Mouse (Mus musculus) gastrocnemius, postnatal 4 days (tissue): ENCODE measurements around the gene Cyp4f39. TPM values are rescaled to one million over a fixed set of nuclear protein-coding genes. Genes with fewer than 3 reads are reported as not detected.
"Not testable (repeated sequence)": the region's sequence is repeated elsewhere in the genome, so short reads cannot be mapped to it uniquely, and the experiment has no call there.

Source experiments
- DNase-seq, 2 experiments: peaks; one replicate each; pipeline ENCODE4 v3.0.0; 2021 to 2022; ENCODE audit warnings: low spot score in 2 of 2, mixed read lengths in 2 of 2
- total RNA-seq, 2 experiments: library from RNA; stranded (reverse); gene quantifications; 2 replicates each; pipeline ENCODE4 v1.2.3; 2021

Gene Cyp4f39
- total RNA-seq, 2 experiments from 2014 or later = not detected

DNA sequence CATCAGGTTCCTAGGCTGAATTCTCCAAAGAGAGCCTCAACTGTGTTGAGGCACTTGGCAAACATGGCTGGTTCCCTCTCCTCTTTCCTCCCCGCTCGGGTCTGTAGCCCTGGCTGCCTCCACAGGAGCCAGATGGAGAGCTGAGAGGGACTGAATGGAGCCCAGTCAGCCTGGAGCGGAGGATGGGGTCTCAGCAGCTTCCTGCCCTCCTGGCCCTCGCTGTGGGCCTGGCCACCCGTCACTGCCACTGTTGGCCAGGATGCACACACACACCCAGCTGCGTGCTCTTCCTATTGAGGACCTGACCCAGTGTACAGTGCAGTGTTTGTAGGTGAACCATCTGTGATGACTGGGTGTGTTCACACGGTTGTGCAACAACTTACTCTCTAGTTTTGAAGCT lies 19.7 kb downstream of the Cyp4f39 start:
- DNase-seq = no peak

DNA sequence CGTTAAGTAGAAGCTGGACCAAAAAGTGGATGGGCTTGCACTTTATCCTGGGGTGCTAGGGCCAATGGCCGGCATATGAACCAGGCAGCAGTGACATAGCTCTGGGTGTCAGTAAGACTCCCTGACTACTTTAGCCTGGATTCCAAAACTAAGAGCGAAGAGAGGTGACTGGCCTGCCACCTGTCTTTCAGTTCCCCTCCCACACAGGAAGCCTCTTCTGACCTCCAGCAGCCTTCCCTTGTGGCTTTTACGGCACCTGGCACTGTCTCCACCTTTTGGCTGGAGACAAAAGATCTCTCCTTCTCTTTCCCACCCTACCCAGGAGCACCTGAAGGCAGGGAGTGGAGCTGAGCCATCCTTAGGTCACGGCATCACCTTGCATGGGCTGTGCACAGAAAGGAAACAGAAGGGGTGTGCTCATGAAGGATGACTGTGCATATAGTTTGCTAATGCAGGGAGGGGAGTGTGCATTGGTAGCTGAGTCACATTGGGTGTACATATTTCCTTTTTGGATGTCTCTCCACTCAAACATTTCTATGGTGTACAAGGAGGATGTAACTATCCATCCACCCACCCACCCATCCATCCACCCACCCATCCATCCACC lies 22.5 kb downstream of the Cyp4f39 start:
- no peak for DNase-seq

DNA sequence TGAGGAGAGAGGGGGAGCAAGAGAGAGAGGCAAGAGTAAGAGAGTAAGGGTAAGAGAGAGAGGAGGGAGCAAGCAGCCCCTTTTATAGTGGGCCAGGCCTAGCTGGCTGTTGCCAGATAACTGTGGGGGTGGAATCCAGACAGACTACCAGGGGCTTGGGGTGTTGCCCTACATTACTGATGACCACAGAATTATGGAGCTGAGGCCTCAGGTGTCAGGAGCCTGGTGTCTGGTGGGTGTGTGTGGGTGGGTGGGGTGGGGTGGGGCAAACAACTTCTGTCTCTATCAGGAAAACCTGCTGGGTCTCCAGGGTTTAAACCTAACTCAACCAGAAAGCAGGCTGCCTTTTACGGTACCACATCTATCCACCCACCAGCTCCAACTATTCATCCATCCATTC lies 24.7 kb downstream of the Cyp4f39 start:
- DNase-seq = no peak

DNA sequence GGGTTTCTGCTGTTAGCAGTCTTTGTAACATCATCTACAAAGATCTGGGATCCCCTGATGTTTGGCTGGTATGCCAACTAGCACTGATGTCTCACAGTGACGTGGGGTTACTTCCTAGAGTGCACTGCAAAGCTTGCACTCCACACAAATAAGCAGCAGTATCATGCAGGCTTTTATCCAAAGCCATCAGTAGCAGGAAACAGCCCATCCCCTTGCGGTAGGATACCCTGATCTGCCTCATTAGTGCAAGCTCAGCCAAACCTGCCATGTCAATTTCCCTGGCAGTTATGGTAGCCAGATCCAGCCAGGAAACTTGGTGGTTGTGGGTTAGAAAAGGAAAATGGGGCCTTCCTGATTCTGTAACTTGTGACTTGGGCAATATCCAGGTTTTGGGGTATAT lies 26.2 kb downstream of the Cyp4f39 start:
- DNase-seq = no peak

DNA sequence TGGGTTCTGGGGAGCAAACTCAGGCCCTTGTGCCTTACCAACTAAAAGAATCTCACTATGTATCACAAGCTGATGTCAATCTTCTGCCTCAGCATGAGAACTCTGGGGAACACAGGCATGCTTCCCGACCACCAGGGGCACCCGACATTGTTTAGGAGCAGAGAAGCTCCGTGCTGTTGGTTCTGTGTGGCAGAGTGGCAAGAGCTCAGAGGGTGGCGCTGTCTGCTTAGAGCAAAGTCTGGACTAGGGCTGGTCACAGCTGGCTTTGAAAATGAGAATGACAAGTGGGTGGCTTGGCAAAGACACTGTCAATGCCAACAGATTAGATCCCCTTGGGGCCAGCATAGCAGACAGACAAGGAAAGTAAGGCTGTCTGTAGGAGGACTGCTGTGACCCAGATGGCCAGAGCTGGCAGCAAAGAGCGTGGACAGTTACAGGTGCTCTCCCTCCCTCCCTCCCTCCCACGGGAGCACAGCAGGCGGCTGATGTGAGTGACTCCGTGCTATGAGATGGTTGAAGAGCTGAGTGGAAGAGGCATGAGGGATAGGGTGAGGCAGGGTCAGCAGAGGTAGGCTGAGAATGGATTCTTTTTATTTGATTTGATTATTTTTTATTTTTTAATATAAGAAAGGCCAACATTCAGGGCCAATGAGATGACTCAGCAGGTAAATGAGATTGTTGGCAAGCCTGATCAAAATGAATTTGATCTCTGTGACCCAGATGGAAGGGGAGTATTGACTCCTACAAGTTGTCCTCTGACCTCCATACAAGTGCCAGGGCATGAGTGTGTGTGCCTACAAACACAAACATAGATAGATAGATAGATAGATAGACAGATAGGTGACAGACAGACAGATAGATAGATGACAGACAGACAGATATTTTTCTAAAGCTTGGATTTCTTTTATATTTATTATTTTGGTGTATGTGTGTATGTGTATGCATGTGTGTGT lies 27.3 kb downstream of the Cyp4f39 start:
- DNase-seq = no peak

DNA sequence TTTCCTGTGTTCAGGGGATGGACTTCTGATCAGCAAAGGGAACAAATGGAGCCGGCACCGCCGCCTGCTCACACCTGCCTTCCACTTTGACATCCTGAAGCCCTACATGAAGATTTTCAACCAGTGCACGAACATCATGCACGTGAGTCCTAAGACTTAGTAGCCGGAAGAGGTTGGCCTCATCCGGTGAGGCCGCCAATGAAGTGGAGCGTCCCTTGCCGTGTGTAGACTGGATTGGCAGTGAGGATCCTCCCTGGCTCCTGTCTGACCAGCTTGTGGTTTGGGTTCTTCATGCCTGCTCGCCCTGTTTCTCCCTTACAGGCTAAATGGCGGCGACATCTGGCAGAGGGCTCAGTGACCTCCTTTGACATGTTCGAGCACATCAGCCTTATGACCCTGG lies 29.2 kb downstream of the Cyp4f39 start:
- DNase-seq = no peak

DNA sequence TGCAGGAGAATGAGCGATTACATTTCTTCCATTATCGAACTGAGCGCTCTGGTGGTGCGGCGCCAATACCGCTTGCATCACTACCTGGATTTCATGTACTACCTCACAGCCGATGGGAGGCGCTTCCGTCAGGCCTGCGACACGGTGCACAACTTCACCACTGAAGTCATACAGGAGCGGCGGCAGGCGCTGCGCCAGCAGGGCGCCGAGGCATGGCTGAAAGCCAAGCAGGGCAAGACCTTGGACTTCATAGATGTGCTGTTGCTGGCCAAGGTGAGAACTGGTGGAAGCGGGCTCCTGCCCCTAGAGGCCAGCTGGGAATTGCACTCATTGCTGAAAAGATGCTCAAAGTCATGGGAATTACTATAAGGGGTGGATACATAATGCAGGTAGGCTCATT lies 30.7 kb downstream of the Cyp4f39 start:
- DNase-seq = peak in 1 of 2 experiments; percentile 47

DNA sequence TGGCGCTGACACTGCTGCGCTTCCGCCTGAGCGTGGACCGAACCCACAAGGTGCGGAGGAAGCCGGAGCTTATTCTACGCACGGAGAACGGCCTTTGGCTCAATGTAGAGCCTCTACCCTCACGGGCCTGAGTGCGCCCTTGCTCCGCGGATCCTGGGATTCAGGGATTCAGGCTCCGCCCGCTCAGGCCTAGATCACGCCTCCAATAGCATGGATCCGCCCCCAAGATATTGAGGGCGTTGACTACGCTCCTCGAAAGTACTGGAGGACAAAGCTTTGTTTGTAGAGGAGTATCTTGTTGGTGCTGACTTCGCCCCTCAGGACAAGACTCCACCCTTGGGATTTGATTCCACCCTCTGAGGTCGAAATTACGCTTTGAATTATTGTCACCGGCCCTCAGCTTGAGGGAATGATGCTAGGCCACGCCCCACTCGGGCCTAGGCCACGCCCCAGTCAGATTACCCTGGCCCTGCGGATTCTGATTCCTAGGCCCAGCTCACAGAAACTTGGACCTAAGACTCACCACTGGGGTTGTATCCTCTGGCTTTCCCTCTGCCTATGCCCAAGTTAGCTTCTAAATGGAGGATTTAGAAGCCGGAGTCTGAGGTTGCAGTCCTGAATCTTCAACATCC lies 39.9 kb downstream of the Cyp4f39 start:
- DNase-seq = no peak

DNA sequence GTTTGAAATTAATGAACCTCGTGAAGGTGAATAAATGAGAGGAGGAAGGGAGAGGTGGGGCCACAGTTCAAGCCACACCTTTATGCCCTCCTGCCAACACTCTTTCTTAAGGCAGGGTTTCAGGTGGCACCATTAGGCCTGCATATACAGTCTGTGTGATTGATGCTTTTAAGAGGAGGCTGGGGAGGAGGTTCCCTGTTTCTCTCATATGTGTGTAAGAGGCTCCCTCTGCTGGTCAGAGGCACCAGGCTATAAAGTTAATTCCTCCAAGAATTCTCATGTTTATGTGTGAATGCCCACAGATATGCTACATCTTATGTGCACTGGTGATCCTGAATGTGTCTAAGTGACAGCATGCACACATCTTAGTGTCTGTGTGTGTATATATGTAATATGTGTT lies 42.1 kb downstream of the Cyp4f39 start:
- peak; percentile 23 to 68 for DNase-seq

DNA sequence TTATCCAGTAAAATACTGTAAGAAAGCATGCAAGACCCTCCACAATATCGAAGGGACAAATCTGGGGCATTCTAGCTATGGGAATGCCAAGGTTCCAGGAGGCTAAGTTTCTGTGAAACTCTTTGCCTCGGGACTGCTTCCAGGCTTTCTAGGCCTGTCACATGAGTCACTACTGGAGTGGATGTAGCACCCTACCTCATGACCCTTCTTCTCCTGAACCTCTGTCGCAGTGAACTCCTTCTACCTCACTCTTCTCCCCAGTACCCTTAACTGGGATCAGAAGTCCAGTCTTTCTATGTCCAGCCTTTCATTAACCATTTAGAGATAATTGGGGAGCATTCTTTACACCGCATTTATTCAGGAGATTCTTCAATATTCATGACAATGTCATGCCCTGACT lies 48.0 kb downstream of the Cyp4f39 start:
- DNase-seq = not testable (repeated sequence)

DNA sequence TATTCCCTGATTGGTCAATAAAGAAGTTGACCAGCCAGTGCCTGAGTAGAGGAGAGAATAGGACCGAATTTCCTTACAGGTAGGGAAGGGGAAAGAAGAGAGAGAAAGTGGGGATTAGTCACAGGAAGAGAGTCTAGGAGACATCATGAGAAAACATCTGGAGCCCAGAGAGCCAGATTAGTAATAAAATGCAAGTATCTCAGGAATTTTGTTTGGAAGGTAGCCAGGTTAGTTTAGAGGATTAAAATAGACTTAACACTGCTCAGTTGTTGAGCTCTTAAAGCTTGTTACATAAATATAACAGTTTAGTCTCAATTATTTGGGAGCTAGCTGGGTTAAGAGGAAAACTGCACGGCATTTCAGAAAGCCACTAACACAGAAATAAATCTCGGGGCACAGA lies 48.5 kb downstream of the Cyp4f39 start:
- no peak for DNase-seq

DNA sequence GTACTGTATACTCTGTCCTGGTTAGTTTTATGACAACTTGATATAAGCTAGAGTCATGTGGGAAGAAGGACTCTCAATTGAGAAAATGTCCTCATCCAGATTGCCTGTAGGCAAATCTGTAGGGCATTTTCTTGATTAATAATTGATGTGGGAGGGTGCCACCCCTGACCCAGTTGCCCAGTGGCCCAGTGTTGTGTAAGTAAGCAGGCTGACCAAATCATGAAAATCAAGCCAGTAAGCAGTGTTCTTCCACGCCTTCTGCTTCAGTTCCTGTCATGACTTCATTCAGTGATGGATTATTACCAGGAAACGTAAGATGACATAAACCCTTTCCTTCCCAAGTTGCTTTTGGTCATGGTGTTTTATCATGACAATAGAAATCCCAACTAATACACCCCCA lies 50.6 kb downstream of the Cyp4f39 start:
- DNase-seq = no peak

DNA sequence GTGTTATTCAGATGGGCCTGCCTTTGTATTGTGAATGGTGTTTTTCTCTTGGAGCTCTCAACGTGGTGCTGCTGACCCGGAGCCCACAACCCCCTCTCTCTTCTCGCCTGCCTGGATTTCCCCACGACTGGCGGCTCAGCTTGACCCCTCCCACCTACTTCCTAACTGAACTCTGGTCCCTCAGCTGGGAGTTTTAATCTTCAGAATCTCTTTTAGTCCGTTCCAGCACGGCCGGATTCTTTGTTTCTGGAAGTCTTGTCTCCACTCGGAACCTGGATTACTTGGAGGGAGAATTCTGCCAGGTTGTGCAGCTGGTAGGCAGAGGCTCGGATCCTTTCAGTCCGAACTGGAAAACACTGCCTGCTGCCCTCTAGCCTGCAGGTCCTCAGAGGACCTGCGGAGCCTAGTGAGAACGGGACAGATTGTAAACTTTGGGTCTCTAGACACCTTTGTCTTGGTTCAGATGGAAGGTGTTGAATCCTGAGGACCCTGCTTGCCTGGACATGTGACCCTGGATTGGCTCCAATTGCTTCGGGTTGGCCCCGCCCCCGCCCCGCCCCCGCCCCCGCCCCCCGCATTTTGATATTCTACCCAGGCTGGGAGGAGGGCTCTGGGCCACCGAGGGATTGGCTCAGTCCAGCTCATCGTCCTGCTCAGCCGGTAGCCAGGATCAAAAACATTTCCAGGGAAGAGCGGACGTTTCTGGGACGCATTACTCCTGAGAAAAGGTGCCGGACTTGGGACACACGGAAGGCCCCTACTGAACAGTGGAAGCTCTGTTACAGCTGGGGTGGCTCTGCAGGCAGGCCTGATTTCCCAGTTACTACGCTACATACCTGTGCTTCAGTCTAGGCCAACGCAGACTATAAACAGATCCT lies 53.6 kb downstream of the Cyp4f39 start, which contains the start of gene Cyp4f17:
Cyp4f17 (plus strand) TSS at position 200 of the 878 bp plus-strand sequence.
- peak; percentile 19 to 36 for DNase-seq

DNA sequence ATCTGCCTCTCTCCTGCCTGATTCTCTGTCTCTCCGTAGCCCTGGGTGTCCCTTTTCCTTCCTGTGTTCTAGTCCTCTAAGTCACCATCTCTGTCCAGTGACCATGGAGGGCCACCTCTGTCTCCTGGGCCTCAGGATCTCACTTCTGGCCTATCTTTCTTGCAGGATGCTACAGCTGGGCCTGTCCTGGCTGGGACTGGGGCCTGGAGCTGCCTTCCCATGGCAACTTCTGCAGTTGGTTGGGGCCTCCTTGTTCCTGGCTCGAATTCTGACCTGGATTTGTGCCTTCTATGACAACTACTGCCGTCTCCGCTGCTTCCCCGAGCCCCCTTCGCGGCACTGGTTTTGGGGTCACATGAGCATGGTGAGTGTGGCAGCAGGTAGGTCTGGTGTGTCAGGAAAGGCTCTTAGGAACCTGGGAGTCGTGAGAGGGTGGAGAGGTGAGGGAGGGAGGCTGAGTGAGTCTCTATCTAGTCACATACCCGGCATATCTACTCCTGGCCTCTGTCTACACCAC lies 54.3 kb downstream of the Cyp4f39 start:
- DNase-seq = no peak

DNA sequence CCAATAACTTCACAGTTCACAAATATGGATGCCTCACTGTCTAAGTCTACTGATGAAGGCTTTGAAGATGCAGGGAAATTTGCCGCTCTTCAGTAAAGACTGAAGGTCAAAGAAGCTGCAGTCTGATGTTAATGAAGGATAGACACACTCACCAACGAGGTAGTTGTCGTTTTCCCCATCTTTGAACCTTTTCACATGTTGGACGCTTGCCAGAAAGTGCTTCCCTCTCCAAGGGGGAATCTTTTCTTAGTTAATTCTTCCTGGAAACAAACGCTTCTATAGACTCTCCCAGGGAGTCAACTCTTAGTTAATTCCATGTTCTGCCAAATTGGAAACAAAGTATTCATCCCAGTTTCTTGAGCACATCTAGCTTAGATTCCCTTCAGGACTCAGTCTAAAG lies 63.6 kb downstream of the Cyp4f39 start:
- DNase-seq = no peak

DNA sequence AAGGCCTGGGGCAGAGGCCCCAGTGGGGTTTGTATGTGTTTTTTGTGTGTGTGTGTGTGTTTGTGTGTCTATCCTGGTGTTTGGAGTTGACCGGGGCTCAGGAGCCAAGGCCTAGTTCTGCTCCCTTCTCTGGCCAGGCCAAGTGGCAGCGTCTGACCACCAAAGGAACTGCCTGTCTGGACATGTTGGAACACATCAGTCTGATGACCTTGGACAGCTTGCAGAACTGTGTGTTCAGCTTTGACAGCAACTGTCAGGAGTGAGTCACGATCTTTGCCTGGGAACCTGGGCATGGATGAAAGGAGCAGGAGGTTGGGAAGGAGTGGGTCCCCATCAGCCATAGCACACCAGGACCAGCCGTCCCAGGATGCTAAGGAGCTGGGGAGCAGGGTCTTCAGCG lies 69.5 kb downstream of the Cyp4f39 start:
- no peak for DNase-seq

DNA sequence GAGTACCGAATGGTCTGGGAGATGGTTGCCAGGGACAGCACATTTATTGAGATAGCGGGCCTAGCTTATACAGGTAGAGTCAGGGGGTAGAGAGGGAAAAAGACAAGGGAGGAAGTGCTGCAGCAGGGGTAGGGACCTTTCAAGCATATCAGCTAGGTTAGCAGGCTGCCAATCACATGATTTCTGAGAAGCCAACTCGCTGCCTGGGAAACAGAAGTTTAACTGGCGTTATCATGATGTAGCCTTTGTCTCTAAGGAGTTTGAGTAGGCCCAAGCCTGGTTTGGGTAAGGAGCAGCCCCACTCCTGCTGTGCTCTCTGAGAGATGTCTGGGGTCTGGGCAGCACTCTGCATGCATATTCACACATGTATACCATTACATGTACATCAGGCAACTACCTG lies 69.9 kb downstream of the Cyp4f39 start:
- DNase-seq = no peak

DNA sequence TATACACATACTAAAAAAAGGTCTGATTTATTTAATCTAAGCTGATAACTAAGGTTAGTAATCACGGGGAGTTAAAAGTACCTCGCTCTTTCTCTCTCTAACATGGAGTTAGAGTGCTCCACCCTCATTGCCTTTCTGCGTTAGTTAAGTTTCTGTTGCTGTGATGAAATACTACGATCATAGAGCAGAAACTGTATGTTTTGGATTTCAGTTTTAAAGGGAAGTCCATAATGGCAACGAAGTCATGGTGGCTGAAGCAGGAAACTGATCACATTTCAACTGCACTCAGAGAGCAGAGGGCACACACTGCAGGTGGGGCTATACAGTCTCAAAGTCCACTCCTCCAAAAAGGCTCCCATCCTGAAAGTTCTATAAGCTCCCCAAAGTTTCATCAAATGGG lies 70.3 kb downstream of the Cyp4f39 start:
- no peak for DNase-seq

DNA sequence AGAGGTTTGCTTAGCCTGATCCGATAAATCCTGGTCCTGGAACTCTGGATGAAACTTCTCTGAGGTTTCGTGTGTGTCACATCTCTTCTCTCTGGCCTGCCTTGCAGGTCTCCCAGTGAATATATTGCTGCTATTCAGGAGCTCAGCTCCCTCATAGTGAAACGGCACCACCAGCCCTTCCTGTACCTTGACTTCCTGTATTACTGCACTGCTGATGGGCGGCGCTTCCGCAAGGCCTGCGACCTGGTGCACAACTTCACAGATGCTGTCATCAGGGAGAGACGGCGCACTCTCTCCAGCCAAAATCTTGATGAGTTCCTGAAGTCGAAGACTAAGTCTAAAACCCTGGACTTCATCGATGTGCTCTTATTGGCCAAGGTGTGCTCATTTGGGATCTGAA lies 71.4 kb downstream of the Cyp4f39 start:
- DNase-seq = no peak

DNA sequence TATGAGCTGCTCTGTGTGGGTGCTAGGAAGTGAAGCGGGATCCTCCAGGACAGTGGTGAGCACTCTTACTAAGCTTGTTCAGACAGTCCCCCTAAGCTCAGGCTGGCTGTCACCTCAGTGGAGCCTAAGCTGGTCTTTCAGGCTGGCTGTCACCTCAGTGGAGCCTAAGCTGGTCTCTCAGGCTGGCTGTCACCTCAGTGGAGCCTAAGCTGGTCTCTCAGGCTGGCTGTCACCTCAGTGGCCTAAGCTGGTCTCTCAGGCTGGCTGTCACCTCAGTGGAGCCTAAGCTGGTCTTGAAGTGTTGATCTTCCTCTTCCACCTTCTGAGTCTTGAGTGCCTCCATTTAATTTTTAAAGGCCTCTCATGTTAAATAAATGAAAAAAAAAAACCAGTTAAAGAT lies 73.8 kb downstream of the Cyp4f39 start:
- not testable (repeated sequence) for DNase-seq

DNA sequence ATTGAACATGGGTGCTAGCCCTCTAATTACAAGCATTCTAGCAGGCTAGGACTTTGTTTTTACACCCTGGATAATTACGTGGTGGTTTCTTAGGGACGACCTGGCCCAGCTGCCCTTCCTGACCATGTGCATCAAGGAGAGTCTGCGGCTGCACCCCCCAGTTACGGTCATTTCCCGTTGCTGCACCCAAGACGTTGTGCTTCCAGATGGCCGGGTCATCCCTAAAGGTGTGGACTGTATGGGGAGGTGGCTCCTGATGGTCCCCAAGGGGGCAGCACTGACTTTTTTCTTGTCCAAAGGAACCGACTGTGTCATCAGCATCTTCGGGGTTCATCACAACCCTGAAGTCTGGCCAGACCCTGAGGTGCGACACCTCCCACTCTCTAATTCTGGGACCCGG lies 75.2 kb downstream of the Cyp4f39 start:
- DNase-seq = no peak
